Mouse (Mus musculus): ENCODE measurements around the gene Gm4846.
"Not testable (repeated sequence)": the region's sequence is repeated elsewhere in the genome, so short reads cannot be mapped to it uniquely, and the experiment has no call there.

Gene Gm4846

GRCm38 (mm10) chr1:166497488-166497887, at the start of gene Gm4846:
Gene Gm4846 (minus strand): TSS chr1:166497588.
- DNase-seq (ENCODE audit: low spot score in 2 of 2) = not testable (repeated sequence)

DNA sequence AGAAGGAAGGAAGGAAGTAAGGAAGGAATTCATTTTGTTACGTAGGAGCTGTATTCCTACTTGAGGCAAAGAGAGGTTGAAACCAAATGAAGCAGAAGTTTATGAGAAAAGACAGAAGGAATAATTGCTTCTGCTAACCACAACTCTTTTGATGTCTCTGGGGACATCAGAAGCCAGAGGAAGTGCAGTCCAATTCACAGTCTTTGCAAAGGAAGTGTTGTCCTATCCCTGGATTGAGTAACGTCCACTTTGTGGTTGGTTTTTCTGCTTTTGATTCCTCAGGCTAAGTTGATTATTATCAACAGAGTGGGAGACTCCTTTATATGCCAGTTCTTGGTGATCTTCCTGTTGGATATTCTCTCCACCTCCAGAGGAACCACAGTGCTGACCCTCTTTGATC, 34.1 kb upstream of the Gm4846 start:
- not testable (repeated sequence) for DNase-seq (ENCODE audit: low spot score in 2 of 2)

DNA sequence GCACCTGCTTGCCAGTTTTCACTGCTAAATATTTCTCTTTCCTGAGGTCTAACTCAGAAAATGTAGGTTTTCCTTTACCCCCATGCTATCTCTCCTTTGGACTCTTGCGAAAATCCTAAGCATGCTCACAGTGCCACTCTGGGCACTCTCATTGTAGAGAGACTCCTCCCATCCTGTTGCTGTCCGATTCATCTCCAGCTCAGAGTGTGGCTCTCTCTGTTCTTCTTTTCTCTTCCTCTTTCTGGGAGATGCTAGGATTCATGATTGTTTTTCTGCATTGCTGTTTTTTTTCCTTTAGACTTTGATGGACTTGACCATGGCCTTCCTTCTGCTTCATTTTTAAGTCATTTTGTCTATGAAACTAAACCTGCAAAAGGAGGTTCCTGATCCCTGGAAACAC, 27.3 kb upstream of the Gm4846 start:
- not testable (repeated sequence) for DNase-seq (ENCODE audit: low spot score in 2 of 2)

GRCm38 (mm10) chr1:166519626-166520025, 22.2 kb upstream of the Gm4846 start:
- DNase-seq (ENCODE audit: low spot score in 2 of 2) = not testable (repeated sequence)

DNA sequence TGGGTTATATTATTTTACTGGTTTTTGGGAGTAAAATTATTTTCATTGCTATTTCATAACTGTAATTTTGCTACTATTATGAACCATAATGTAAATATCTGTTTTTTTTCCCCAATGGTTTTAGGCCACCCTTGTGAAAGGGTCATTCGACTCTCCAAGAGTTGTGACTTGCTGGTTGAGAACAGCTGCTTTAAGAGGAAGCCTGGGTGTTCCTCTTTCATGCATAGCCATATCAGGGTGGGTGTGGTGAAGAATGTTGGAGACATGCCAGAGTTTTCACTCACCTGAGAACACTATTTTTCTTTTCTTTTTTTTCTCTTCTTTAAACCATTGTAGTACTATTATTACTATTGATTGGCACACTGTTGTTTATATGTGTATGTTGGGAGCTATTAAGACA, 19.2 kb upstream of the Gm4846 start:
- DNase-seq (ENCODE audit: low spot score in 2 of 2) = no peak

- DNase-seq (ENCODE audit: low spot score in 2 of 2) = not testable (repeated sequence)
Measured at GRCm38 (mm10) chr1:166504206-166504605, 6.8 kb upstream of the Gm4846 start.

GRCm38 (mm10) chr1:166479503-166479902, 17.9 kb downstream of the Gm4846 start:
- no peak for DNase-seq (ENCODE audit: low spot score in 2 of 2)

GRCm38 (mm10) chr1:166467172-166467571, 30.2 kb downstream of the Gm4846 start:
- DNase-seq (ENCODE audit: low spot score in 2 of 2) = no peak

DNA sequence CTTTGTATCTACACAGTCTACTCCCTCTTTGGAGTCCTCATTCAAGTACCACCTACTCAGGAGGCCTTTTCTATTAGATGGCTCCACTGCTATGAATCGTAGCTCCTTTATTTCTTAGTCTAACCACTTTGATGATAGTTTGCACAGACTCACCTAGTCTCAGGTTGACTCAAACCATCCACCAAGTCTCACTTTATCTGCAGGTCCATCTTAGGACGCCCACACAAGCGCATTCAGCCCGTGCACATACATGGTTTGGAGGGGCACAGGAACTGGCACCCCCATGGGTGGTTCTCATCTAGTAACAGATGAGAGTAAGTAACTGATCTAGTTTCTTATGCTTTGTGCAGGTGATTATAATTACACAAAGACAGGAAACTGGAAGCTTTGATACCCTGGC, 34.8 kb downstream of the Gm4846 start:
- DNase-seq (ENCODE audit: low spot score in 2 of 2) = no peak

DNA sequence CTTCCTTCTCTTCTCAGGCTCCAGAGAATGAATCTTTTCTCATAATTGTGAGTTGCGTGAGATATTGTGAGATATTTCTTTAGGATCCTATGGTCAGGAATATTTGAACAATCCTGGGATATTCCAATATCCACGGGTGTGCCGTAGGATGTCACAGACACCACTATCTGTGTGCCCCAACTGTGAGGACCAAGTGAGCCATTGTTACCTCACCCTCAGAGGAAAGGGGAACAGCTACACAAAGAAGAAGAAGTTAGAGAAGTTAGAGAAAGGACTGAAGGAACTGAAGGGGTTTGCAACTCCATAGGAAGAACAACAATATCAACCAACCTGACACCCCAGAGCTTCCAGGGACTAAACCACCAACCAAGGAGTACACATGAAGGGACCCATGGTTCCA, 55.4 kb downstream of the Gm4846 start:
- DNase-seq (ENCODE audit: low spot score in 2 of 2) = no peak

DNA sequence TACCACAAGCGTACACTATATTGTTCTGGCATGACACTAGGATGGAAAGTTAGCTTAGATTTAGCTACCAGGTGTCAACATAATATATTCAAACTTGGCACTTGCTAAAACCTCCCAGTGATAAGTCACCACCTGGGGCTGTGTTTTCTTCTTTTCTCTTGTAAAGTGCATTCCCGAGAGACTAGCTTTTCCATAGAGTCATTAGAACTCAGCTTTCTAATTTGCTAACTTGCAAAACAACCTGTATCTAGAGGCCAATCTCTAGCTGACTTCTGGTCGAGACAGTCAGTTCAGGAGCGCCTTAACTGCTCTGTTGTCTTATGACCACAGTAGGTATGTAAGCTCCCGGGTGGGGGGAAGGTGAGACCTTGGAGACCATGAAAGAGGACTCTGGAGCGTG, 58.0 kb downstream of the Gm4846 start:
- DNase-seq (ENCODE audit: low spot score in 2 of 2) = no peak

Data from right cerebral cortex, postnatal 36 days (tissue).